Mouse (Mus musculus) left cerebral cortex, postnatal 25 days (tissue): ENCODE measurements at regions not wholly inside any gene's neighbourhood (a gene's known extent, or its start where the extent isn't known, plus 50 kb on each side); places are given as distances from the start of the nearest gene placed in this dataset.

Experiments used
- DNase-seq, 2 experiments: peaks; one replicate each; pipeline ENCODE4 v3.0.0; 2022; ENCODE audit warnings: low spot score in 2 of 2, mixed read lengths in 1 of 2
- intact Hi-C: fragments of 180-260 bp; cut with DNase I; formaldehyde crosslinking; loops from one replicate; pipeline ENCODE4 v1.15.1; 2025

DNA sequence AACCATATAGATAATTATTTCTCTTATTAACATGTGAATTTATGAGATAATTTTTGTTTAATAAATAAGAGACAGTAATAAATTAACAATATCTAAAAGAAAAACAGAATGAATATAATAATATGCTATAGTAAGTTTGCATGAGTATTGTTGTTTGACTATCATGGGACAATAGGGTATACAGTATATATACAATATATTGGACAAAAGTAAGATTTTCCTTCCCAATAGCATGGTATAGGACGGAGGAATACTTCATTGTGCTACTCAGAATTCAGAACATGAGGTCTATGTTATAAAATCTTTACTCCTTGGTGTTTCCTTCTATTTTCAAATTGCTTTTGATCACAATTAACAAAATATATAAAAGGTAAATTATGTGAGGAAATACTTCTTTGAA is 771.0 kb upstream of the Pcdh20 start:
- no peak for DNase-seq
- intact Hi-C loops, result no loop called here

DNA sequence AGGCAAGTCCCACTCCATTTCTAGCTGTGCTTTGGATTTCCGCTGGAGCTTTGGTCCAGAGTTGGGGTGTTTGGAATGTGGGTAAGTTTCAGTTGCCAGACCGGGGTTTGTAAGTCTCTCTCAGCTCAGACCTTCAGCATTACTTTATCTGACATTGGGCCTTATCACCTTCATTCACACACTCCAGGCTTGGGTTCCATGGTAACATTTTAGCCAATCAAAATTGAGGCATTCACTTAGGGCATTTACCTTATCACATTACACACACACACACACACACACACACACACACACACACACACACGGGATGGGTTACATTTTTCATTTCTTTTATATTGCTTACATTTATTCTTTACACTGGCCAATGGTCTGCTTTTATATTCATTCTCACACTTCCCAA is 765.3 kb upstream of the Pcdh20 start:
- no peak for DNase-seq
- intact Hi-C loops, result no loop called here

DNA sequence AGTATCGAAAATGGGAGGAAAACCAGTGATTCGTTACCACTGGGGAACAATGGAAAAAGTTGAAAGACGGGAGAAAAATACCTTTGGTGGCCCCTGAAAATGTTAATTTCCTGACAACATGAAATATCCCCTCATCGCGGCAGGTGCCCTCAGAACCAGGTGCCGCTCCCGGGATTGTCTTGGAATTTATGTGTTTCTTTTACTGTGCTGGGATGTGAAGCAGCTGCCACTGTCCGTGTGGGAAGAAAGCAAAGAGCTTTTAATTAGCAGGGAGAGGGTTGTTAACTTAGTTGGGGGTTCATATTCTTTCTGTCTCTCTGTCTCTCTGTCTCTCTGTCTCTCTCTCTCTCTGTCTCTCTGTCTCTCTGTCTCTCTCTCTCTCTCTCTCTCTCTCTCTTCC is 759.3 kb upstream of the Pcdh20 start:
- intact Hi-C loops, result no loop called here
- no peak for DNase-seq

DNA sequence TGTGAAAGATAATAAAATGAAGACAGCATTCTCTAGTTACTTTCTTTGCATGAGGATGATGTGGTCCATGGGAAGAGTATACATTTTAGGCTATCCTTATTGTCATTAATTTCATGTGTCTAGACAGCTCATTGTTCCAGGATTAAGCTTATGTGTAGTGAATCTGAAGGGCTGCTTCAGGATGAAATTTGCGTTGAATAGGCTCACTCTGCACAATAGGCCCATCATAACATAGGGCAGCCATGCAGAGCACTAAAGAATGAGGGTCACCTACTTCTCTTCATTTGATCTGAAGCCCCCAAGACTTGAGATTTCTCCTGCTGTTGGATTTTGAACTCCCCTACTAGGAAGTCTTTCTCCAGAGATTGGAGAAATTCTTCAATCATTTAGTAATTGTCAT is 746.2 kb upstream of the Pcdh20 start:
- intact Hi-C loops, result no loop called here
- DNase-seq, result no peak

DNA sequence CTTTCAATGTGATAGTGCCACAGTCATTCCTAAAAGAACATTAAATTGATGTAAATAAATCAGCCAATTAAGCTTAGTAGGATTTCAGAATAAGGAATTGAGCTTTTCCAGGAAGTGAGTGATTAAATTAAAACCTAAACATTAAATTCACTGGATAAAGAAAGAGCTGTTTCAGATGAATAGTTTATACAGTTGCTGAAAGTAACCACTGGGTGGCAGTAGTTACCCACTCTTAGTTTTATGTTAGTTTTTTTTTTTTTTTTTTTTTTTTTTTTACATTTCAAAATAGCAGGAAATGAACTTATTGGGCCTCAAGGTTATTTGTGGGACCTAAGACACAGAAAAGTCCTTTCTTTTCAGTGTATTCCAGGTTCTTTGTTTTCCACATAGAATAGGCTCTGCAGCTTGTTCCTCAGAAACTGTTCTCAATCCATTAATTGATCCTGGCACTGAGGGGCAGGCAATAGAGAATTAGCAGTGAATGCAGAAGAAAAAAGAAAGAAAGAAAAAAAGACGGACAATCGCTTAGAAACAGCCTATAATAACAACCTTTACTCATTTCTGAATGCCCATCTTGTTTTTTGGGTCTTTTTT is 710.3 kb upstream of the Pcdh20 start:
- intact Hi-C loops, result no loop called here
- peak; percentile 4 to 26 for DNase-seq

DNA sequence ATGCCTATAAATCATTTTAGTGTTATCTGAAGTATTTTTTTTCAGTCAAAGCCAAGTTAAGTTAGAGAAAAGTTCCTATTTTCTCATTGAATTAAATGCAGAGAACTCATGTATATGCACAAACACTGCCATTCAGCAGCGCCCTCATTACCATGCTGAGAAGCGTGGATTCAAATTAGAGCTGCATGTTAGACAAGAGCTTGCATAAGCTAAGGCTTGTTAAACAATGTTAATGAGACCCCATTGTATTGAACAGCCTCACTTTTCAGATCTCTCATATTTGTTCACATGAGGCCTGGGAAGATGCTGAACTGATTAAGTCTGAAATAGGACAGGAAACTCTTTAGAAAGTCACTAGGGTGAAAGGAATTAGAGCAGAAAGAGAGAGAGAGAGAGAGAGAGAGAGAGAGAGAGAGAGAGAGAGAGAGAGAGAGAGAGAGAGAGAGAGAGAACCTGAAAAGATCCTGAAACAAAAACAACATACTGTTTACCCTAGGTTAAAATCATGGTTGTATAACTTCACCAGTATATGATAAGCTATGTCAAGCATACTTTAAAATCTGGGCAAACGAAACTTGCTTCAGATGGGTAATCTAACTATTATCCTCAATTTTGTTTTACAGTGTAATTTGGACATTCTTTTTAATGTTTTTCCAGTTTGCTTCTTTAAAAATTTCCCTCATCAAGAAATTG is 671.9 kb upstream of the Pcdh20 start:
- intact Hi-C loops, result no loop called here
- peak in 1 of 2 experiments; percentile 2 for DNase-seq

DNA sequence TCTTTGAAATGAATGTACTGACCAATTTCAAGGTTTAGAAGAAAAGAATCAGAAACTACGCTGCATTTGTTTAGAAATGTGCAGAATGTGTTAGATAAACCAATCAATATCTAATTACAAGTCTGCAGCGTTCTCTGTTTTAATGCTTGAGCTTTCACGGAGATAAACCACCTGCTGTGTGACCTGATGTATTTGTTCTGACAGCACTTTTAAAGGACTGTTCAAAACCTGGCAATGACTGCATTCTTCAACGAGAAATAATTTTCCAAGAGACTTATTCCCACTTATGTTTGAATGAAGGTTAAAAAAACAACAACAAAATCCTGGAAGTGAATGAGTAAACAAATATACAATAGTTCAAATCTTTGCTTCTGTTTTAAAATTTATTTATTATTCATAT is 628.1 kb upstream of the Pcdh20 start:
- no peak for DNase-seq
- intact Hi-C loops, result no loop called here

DNA sequence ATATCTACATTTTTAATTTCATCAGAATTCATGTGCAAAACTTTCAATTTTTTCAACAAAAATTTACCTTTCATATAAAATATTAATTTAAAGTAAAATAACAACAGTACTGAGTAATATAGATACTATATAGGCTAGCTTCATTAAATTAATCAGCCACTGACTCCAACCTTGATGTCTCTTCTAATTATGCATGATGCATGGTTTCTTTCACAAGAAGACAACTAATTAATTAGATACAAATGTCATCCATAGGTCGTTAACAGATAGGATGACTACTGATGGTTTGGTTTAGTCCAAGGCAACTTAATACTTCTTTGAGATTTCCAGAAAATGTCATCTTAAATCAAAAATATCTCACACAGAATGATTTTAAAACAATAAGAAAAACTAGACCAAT is 618.5 kb upstream of the Pcdh20 start:
- intact Hi-C loops, result no loop called here
- DNase-seq, result no peak

DNA sequence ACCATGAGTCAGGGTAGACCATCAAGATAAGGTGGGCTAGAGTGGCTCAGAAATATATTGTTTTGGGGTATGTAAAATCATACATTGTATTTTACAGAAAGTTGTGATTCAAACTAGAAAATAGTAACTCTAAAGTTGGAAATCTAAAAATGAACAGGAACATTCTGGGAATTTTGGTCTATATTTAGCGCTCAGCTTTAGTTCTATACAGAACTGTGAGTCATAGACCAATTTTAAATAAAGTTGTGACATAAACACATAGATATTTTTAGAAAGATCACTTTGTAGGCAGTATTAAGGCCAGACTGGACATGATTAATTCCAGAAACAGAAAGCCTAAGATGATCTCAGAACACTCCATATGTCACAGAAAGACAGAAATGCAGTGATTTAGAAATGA is 604.8 kb upstream of the Pcdh20 start:
- DNase-seq, result peak in 1 of 2 experiments; percentile 42
- intact Hi-C loops, result no loop called here

DNA sequence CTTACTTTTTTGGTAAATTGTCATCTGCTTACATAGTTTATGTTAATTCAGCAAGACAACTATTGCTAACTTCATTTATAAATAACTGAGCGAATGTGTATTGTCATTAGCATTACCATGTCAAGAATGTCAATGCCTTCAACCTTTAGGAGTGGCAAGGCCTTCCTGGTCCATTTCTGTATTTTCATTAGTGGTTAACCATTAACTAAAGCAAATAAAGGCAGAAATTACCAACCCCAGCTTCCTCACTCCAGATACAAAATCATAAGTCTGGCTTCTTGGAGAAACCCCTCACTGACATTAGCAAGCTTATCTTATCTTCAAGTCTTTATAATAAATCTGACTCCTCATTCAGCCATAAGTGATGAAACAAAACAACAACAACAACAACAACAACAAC is 592.8 kb upstream of the Pcdh20 start:
- intact Hi-C loops, result no loop called here
- no peak for DNase-seq

DNA sequence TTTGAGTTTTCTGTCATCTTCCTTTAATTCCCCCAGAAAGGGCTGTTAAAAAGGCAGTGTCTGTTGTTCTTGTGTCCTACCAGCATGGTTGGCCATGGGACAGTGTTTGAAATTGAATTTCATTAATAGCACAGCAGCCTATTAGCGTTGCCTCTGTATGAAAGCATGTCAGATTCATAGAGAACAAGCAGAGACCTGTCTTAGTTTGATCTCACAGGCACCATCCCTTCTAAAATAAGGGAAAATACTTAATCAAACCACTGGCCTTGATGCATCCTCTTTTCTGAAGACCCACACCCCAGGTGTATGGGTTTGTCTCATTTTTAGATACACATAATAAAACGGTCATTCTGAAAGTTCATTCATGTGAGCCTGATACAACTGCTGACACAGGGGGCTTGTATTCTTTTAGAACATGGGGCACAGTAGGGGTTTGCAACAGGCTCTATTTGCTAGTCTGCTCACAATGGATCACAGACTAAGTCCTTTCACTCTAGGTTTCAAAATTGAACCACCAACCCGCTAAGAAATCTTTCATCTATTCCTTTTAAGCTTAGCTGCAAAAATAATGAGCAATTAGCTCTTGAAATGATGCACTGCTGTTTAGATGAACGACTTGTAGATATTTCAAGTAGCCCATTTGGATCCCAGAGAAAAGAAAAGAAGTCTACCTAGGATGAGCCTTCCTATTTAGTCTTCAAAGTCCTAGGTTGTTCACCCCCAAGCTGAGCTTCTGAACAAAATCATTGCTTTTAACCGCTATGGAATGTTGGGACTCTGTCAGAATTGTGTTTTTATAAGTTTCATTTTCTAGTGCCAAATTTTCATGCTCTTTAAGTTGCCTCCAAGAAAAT is 591.6 kb upstream of the Pcdh20 start:
- no peak for DNase-seq
- intact Hi-C loops, result no loop called here

DNA sequence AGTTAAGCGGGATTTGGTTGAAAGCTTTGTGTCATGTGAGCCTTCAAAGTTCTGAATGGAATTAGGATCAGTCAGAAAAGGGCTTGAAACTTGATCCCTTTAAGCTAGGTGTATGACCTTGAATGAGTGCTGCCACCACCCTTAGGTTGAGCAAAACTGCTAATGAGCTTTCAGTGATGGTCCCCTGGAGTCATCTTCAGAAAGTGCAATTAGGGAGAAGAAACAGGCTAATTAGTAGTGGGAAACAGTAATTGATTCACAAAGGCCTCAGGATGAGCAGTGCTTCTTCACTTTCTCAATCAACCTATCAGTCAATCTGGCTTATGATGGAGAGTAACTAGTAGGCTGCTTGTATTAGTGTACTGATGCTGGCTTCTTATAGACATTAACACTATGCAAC is 590.1 kb upstream of the Pcdh20 start:
- intact Hi-C loops, result no loop called here
- no peak for DNase-seq

DNA sequence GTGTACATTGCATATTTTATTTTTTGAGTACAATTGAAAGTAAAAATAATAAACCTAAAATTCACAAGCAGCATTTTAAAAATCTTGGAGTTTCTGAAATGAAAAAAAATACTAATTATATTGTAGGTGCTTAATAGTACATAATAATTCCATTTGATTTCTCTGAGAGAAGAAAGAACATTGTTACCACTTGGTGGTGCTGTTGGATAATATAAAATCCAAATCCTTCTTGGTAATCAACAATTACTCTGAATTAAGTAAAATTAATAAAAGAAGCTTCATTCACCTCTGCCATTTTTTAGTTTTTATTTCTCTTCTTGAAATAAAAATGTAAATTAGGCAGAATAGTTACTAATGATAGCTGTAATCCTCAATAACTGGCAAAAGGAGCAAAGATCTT is 563.2 kb upstream of the Pcdh20 start:
- DNase-seq, result peak in 1 of 2 experiments; percentile 12
- intact Hi-C loops, result no loop called here

DNA sequence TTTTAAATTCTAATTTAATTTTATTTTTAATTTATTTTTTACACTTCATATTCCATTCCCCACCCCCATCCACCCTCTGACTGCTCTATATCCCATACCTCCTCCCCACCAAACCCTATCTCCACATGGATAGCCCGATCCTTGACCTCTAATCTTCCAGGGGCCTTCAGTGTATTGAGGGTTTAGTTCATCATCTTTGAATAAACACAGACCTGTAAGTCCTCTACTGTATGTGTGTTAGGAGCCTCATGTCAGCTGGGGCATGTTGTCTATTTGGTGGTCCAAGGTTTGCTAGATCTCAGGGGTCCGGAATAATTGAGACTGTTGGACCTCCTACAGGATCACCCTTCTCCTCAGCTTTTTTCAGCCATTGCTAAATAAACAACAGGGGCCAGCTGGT is 540.2 kb upstream of the Pcdh20 start:
- DNase-seq, result no peak
- intact Hi-C loops, result no loop called here

DNA sequence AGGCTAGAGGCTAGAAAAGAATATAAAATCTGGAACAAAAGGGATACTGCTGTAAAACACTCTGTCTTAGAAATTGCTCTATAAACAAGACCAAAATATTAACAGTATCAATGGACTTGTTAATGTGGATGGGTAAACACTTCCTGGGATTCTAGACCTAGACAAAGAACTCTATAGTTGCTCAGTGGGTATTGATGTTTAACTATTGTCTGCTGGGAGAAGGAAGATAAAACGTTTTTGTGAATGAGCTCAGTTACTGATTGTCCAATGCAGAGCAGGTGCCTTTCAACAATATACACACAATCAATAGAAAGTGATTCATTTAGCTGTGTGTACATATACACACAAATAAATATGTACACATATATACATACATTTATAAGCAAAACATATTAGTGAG is 538.5 kb upstream of the Pcdh20 start:
- intact Hi-C loops, result no loop called here
- no peak for DNase-seq

DNA sequence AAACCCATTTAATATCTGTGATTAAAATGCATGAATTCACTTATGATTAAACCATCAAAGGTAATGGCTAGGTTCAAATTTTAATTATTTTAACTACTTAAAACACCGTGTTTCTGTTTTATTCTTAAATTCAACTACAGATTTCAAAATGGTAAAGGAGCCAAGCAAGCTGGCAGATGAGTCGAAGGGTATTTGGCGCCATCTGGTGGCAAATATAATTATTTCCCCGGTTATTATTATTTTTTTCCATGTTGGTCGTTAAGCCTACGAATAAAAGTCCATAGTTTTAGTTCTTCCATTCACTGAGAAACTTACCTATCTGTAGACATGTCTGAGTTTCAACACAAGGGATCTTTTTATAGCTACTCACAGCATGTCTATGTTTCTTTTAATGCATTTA is 510.7 kb upstream of the Pcdh20 start:
- intact Hi-C loops, result loop anchor here (1.0 to 10.0 kb wide), 3 partner anchors 510 to 1518 kb away; partner anchors contain the start of gene Pcdh20
- peak; percentile 16 to 40 for DNase-seq

DNA sequence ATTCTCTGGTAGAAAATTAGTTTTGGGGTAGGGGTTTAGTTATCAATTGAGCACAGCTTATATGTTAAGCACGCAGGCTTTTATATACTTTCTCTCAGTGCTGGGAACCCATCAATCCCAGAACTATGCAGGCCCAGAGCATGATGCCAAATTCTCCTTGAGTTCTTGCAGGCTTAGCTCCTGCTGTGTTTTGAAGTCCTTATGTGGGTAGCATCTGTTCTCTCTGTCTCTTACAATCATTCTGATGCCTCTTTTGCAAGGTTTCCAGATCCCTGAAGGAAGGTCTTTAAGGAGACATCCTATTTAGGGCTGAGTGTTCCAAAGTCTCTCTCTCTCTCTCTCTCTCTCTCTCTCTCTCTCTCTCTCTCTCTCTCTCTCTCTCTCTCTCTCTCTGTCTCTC is 504.8 kb upstream of the Pcdh20 start:
- intact Hi-C loops, result no loop called here
- DNase-seq, result peak; percentile 8 to 60

DNA sequence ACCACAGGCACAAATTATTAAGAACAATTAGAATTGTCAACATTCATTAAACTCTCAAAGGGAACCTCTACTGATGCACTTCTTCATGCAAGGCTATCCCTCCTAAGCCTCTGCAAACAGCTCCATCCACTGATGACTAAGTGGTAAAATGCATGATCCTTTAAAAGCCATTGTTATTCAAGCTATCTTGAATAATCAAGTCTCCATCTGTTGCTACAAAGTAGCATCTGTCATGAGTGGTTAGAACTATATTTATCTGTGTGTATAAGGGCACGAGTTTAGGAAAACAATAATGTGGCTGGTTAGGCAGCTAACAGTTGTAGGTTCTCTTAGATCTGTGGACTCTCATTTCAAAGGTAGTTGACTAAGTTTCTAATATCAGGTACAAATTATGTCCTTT is 463.4 kb upstream of the Pcdh20 start:
- DNase-seq, result no peak

More for the DNA sequence above, 463.4 kb upstream of the Pcdh20 start:
- intact Hi-C loops, result no loop called here
